Mouse (Mus musculus) spleen, embryonic (tissue): Measurements from ENCODE around the gene Mettl2.

ENCODE experiments used
- CTCF ChIA-PET: fragments of 350-600 bp; sonication (Branson Sonifier 250); formaldehyde crosslinking; loops from one replicate; lab custom pipeline; 2022; lab: Charles Lee

Mettl2 gene

GRCm38 (mm10) chr11:105152357-105152899 is 26.2 kb downstream of the Mettl2 start:
- CTCF ChIA-PET = no interaction called here

GRCm38 (mm10) chr11:105153068-105153833 is 27.0 kb downstream of the Mettl2 start:
- CTCF ChIA-PET = no interaction called here

GRCm38 (mm10) chr11:105155915-105156314 is 29.7 kb downstream of the Mettl2 start:
- CTCF ChIA-PET = no interaction called here

- CTCF ChIA-PET = no interaction called here
These were observed 30.6 kb downstream of the Mettl2 start for GRCm38 (mm10) chr11:105156748-105157267.

GRCm38 (mm10) chr11:105158047-105158446 is 31.8 kb downstream of the Mettl2 start:
- CTCF ChIA-PET = no interaction called here

GRCm38 (mm10) chr11:105159673-105160360 is 33.6 kb downstream of the Mettl2 start:
- CTCF ChIA-PET = no interaction called here

- CTCF ChIA-PET = no interaction called here
These were observed 35.2 kb downstream of the Mettl2 start for GRCm38 (mm10) chr11:105161411-105161810.

- CTCF ChIA-PET = interaction anchor here (0.6 kb wide), 1 partner anchor 76 kb away, joined by 3 read pairs; no protein-coding TSS in a partner anchor
These were observed 38.6 kb downstream of the Mettl2 start for GRCm38 (mm10) chr11:105164516-105165510.

GRCm38 (mm10) chr11:105166780-105167179 is 40.6 kb downstream of the Mettl2 start:
- CTCF ChIA-PET = no interaction called here

- CTCF ChIA-PET = no interaction called here
These were observed 52.3 kb downstream of the Mettl2 start, which contains the start of gene Tlk2 for GRCm38 (mm10) chr11:105178516-105178915. TSS of gene Tlk2 (plus strand) at chr11:105178807.

GRCm38 (mm10) chr11:105179523-105179922 is 53.3 kb downstream of the Mettl2 start:
- CTCF ChIA-PET = no interaction called here

- CTCF ChIA-PET = interaction anchor here (0.6 kb wide), 1 partner anchor 73 kb away, joined by 4 read pairs; no protein-coding TSS in a partner anchor
These were observed 54.4 kb downstream of the Mettl2 start for GRCm38 (mm10) chr11:105180471-105181091.

- CTCF ChIA-PET = interaction anchor here (0.6 kb wide), 1 partner anchor 72 kb away, joined by 4 read pairs; no protein-coding TSS in a partner anchor
These were observed 55.0 kb downstream of the Mettl2 start for GRCm38 (mm10) chr11:105181126-105181637.

- CTCF ChIA-PET = interaction anchor here (1.0 kb wide), 1 partner anchor 57 kb away, joined by 3 read pairs; no protein-coding TSS in a partner anchor
These were observed 55.6 kb downstream of the Mettl2 start for GRCm38 (mm10) chr11:105181689-105182460.

- CTCF ChIA-PET = interaction anchor here (1.0 kb wide), 1 partner anchor 58 kb away, joined by 3 read pairs; no protein-coding TSS in a partner anchor
These were observed 56.2 kb downstream of the Mettl2 start for GRCm38 (mm10) chr11:105182461-105182855.

GRCm38 (mm10) chr11:105184678-105185077 is 58.5 kb downstream of the Mettl2 start:
- CTCF ChIA-PET = interaction anchor here (1.4 kb wide), 1 partner anchor 12 kb away, joined by 3 read pairs; no protein-coding TSS in a partner anchor
